Mouse (Mus musculus): ENCODE data around the gene Dph2.

Gene Dph2

DNA sequence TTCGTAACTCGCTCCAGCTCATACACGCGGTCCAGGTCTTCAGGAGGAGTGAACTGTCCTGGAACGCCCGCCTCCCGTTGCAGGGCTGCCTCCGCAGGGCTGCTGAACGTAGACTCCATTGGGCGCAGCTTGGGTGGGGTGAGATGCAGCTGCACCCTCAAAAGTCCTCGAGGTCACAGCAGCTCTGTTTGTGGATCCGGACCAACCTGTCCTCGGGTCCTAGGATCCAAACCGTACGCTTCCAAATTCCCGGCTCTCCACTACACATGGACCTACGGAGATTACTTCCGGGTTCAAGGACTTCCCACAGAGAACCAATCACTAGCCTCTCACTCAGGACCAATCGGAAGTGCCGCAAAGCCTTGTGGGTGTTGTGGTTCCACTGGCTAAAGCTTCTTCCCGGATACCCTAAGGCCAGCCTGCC is at the start of gene Dph2:
Dph2 (minus strand) TSS at position 295 of the 424 bp plus-strand sequence.
- DNase-seq (ENCODE audit: low spot score) = peak; percentile 58

DNA sequence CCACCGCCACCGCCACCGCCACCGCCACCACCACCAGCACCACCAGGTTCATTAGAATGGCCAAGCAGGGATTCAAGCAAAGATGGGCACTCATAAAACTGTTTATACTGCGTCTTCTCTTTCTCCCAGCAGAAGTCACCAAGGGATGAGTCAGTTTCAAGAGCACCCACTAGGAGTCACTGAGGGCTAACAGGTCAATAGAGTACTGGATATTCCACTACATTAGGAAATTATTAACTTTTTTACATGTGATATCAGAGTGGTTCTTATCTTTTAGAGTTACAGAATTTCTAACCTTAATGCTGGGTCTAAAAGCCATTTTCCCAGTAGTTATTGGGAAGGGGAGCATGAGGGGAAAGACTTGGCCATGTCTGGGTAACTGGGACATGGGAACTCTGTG is 45.1 kb upstream of the Dph2 start:
- DNase-seq (ENCODE audit: low spot score) = no peak

DNA sequence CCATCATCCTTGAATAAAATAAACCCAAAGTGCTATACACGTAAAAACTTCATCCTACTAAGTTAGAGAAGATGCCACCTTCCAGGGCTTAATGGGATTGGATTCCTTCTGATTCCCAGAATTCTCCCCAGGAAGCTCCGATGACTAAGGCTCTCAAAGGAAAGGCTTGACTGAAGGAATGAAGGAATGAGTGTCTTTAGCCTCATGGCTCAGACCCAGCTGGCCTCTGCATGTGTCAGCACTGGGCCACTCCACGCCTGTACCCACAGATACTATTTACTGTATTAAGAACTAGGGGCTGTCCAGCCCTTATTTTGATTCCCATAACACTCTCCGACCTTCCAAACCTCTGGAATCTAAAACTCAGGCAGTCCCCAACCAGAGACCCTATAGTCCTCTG is 42.2 kb upstream of the Dph2 start:
- no peak for DNase-seq (ENCODE audit: low spot score)

DNA sequence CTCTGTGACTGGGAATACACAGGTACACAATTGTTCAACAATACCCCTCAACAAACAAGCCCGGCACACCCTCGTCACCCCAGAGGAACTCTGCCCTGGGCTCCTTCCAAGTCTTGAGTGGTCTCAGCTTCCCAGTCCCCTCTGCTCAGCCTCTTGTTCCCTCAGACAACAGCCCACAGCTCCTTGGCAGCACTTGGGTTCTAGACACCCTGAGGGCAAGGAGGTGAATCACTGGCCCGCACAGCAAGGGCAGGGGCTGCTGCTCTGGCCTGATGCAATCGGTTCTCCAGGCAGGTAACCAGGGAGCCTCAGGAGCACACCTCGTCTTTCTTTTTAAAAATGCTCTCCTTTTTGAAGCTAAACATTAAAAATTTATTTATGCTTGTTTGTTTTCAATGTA is 41.4 kb upstream of the Dph2 start:
- DNase-seq (ENCODE audit: low spot score) = no peak

DNA sequence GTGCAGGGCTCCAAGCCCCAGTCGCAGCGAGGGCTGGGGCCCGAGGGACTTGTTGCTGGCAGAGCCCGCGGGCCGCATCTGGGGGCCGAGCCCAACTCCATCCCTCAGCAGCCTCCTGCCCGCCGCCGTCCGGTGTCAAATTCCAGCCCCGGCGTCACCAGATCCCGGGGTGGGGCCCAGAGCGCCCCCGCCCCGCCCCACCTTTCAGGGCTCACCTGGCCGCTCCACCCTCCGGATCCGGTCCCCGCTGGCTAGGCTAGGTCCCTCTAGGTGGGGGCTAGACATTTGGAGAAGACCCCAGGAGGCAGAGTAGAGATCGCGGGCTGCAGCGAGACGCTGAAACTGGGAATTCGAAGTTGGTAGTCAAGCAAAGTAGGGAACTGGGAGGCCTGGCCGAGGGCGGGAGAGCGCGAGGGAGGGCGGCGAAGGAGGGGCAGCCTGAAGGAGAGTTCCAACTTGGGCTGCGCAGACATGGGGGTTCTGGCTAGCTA is 37.6 kb upstream of the Dph2 start, which contains the start of gene Artn:
Artn (minus strand) TSS at position 373 of the 491 bp plus-strand sequence.
- peak; percentile 66 for DNase-seq (ENCODE audit: low spot score)

DNA sequence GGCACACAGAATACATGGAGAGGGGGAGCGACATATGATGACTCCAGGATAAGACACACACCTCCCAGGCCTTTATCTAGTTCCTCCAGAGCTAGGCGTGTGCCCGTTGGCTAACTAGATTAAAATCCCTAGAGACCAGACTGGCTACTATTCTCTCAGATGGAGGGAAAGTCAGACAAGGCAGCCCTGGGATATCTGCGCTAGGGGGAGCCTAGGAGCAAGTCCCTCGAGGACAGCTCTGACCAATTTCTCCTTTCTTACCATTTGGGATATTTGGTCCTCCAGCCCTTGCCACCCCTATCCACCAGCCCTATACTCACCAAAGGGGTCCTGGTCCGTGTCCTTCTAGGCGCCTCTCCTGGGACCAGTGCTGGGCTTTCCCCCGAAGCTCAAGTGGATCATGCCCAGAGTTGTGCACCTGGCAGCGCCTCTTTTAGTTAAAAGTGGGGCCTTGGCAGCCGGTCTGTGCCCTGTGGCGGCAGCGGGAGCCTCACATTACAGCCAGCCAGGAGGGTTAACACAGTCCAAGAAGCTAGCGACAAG is 36.9 kb upstream of the Dph2 start:
- DNase-seq (ENCODE audit: low spot score) = peak; percentile 66

DNA sequence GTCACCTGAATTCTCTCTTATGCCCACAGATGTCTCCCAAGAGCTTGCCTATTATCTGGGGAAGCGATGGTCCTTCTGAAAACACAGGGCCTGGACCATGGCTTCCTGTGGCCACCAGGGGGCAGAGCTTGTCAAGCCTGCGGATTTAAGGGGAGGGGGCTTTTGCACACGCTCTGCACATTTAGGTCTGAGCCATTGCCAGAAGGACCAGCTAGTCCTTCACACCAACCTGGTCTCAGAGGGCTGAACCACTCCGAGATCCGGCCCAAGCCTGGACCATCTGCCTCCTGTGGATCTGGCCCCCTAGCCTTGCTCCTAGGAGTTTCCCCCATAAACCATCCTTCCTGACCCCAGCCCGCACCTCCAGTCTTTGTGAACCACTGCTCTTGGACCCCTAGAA is 36.4 kb upstream of the Dph2 start:
- no peak for DNase-seq (ENCODE audit: low spot score)

DNA sequence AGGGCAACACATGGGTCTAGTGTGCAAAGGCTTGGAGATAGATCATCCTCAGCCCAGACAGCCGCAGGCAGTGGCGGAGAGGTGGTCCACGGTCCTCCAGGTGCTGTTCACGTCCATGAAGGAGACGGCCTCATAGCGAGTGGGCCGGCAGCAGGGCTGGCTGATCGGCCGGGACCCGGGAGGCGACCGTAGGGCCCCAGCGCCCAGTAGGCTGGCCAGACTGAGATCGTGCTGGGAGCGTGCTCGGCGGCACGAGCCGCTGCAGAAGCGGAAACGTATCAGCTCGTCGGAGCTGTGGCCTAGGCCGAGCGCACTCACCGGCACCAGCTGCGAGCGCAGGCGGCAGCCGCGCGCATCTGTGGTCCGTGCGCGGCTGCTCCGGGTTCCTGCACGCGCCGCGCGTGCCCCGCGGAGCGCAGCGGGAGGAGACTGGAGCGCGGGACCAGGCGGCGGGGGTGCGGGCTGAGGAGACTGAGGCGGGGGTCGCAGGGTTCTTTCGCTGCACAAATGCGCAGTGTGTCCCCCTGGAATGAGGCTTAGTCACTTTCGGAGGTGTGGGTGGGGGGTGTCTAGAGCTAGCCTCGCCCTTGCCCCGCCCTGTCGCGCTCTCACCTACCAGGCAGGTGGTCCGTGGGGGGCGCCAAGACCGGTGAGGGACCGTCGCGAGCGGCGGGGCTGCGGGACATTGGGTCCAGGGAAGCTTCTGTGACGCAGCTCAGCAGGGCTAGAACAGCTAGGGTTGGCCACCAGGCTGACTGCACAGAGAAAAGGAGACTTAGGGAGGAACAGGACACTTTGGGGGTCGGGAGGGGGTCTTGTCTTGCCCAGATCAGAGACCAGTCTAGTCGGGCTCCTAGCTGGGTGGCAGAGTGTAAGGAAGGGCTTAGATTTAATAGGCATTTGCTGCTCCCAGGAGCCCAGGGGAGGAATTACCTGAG is 35.0 kb upstream of the Dph2 start:
- no peak for DNase-seq (ENCODE audit: low spot score)

DNA sequence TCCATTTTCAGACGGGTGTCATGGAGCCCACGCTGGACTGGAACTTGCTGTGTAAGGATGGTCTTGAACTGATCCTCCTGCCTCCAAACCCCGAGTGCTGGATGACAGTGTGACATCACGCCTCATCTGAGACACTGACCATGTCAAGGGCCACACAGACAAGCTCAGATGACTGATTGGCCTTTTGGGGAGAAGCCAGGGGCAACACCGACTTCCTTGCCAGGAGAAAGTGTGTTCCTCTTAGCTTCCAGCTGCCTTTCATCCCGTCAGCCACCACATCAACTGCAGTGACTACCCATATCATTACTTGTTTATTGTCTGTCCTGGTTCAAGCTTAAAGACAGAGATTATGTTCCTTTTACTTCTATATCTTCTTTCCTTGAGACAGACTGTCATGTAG is 33.1 kb upstream of the Dph2 start:
- no peak for DNase-seq (ENCODE audit: low spot score)

DNA sequence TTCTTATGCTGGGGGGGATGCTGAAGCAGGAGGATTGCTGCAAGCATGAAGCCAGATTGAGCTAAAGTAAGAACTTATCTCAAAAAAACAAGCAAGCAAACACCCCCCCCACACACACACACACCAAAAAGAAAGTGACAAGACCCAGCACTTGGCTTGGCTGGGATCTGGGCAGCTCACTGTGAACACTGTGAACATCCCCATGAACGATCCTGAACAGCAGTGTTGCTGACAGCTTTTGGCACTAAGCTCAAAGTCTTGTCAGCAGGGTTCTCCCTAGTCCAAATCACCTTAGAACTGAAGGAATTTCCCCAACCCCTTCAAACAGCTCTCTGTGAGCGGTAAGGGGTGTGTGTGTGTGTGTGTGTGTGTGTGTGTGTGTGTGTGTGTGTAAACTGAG is 31.6 kb upstream of the Dph2 start:
- no peak for DNase-seq (ENCODE audit: low spot score)

DNA sequence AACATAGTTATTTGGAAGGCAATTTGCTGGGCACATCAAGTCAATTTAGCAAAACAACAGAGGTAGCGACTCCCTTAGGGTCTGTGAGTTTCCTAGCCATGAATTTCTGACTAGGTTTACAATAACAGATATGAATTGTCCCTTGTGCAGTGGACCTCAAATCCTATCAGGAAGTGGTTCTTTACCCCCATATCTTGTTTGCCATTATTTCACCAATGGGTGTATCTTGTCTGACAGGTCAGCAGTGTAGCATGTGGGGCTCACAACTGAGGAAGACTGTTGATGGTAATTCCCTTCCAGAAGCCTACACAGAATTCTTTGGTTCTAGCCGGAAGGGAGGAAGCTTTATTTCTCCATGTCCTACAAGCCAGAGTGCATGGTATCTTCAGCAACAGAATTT is 29.5 kb upstream of the Dph2 start:
- no peak for DNase-seq (ENCODE audit: low spot score)

DNA sequence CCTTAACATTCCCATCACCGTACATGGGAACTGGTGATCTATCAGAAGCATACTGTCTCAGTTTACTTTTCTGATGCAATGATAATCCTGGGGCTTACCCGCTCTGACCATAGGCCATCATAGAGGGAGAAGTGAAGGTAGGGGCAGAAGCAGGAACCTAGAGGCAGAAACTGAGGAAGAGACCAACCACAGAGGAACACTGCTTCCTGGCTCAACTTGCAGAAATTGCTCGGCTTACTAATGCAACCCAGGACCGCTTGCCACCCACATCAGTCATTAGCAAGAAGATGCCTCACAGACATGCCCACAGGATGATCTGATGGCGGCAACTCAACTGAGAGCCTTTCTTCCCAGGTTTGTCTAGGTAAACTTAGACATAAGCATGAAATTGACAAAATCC is 26.9 kb upstream of the Dph2 start:
- no peak for DNase-seq (ENCODE audit: low spot score)

DNA sequence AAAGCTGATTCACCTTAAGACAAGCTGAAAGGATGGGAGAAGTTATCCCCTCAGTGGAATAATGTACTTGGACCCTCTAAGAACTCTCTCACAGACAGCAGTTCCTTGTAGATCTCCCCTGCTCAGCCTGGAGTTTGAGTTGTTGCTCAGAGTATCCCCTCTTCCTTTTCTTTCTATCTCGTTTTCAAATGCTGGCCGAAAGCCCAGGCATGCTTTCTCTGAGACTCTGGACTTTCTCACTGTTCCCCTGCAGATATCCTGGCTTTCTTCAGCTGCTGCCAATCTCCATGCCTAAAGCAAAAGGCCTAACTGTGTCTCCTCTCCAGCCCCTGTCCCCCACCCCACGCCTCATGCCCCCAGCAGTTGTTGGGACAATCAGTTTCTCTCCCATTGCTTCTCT is 26.4 kb upstream of the Dph2 start:
- DNase-seq (ENCODE audit: low spot score) = no peak

DNA sequence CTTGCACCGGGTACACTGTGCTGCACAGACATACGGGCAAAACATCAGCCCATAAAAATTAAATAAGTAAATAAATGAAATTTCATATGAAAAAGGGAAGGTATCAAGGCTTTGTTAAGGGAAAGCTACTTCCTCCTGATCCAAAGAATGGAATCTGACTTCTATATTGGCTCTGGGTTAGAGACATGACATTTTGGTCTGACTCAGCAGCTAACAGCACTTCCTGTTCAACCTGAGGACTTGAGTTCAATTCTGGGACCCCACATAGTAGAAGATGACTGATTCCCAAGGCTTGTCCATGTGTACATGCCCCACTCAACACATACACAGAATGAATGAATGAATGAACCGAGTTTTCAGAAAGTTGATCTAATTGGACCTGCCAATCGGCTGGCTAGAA is 26.0 kb upstream of the Dph2 start:
- DNase-seq (ENCODE audit: low spot score) = no peak

DNA sequence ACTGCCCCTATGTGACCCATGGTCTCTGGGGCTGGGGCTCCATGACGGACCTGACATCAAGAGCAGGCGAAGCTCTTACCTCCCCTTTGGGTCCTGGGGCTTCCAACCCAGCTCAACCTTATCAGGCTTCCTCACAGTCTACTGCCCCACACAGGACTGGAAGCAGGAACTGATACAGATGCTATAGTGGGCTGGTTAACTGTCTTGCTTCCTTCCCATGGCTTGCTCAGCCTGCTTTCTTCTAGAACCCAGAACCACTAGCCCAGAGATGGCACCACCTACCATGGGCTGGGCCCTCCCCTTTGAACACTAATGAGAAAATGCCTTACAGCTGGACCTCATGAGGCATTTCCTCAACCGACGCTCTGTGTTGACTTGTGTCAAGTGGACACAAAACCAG is 25.6 kb upstream of the Dph2 start:
- DNase-seq (ENCODE audit: low spot score) = no peak

DNA sequence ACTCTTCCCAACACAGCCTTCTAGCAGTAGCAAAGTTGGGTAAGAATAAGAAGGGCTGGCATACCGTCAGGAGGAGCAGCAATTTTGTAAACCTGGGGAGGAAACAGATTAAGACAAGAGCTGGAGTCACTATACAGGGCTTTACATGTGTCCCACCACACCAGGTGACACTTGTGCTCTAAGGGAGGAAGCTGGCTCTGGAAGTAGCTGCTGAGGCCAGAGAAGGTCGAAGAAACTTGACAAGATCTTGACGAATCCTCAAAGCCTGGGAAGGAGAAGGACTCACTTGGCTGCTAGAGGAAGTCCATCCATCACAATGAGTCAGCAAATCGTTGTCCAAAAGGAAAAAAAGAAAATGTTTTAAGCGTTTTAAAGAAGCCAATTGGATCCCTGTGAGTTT is 24.6 kb upstream of the Dph2 start:
- no peak for DNase-seq (ENCODE audit: low spot score)

DNA sequence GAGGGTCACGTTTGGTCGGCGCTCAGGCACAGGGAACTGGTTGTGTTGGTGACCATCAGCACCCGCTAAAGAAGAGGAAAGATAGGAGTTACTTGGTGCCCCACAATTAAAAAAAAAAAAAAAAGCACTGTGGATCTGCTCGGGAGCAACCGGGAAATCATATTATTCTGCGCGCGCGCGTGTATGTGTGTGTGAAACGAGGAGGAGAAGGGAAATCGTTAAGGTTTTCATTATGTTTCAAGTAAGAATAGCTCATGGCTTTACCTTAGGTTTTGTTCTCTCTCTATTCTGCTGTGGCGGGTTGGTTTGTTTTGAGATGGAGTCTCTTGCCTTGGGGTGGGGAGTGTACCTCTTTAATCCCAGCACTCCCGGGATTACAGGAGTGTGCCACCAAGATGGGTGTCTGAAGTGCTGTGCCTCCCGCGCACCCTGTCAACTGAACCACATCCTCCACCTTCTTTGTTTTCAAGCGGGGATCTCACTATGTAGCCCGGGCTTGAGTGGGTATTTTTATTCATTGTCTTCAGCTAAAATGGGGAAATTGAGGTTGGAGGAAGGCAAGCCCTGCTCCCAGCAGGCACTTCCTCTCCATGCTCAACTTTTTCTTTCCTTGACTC is 23.8 kb upstream of the Dph2 start:
- DNase-seq (ENCODE audit: low spot score) = no peak

DNA sequence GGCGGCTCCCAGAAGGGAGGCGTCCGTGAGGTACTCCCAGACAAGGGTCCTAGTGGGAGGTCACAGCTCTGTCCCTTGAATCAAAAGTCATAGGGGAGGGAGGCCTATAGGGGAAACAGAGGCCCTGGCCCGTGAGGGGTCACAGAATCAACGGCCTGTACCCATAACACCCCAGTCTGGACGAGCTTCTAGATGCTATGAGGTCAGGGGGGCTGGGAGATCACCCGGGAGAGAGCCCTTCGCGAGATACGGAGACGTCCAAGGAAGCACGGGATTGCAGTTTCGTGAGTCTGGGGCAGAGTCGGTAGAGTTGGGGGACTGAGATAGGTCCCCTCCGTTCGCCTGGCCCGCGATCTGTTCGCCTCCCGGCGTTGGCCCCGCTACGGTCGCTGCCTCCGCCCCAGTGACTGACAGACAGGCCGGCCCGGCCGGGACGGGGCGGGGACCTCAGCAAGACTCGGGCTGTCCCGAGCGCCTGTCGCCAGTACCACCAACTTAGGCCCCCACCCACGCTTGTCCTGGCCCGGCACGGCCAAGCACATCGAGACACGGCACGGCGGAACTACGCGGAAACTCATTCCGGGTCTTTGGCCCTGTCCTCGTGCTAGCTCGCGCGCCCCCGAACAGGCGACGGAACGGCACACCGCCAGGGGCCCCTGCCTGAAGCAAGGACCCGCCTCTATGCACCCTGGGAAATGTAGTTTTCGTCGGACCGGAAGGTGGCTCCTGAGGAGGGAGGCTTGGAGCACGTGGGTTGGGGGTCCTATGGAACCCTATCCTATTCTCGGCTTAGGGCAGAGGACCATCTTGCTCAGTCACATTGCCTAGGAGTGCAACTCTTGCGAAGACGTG is 23.0 kb upstream of the Dph2 start, which contains the start of gene Ipo13:
Ipo13 (minus strand) TSS at position 409 of the 852 bp plus-strand sequence.
- DNase-seq (ENCODE audit: low spot score) = peak; percentile 91

DNA sequence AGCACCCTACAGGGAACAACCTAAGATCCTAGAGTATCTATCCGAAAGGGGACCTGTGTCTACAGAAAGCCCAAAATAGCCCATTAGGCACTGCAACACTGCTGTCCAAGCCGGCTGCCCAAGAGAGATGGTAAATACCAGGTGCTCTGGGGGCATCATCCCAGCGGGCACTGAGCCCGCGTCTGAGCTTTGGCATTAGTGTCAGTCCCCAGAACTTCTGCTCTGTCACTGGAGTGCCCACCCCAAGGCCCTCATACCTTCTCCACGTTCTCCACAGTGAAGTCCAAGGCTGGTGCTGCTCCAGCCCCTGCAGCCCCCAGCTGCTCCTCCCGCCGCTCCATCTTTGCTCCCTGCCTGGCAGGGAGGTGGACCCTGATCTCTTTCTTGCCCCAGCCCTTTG is 22.2 kb upstream of the Dph2 start:
- no peak for DNase-seq (ENCODE audit: low spot score)

DNA sequence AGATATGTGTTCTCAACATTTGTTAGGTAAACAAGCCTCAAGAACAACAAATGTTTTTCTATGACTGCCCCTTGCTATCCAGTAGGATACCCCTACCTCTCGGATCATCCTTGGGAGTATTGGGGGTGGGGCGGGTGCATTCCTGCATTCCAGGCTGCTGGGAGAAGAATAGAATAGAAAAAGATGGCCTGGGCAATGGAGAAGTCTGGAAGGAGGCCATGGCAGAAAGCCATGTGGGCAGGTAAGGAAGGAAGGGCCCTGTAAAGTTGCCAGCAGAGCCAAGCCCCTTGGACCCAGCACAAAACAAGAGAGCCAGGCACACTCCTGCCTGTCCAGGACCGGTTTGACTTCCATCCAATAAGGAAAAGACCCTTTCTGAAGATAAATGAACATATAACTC is 21.6 kb upstream of the Dph2 start:
- no peak for DNase-seq (ENCODE audit: low spot score)

DNA sequence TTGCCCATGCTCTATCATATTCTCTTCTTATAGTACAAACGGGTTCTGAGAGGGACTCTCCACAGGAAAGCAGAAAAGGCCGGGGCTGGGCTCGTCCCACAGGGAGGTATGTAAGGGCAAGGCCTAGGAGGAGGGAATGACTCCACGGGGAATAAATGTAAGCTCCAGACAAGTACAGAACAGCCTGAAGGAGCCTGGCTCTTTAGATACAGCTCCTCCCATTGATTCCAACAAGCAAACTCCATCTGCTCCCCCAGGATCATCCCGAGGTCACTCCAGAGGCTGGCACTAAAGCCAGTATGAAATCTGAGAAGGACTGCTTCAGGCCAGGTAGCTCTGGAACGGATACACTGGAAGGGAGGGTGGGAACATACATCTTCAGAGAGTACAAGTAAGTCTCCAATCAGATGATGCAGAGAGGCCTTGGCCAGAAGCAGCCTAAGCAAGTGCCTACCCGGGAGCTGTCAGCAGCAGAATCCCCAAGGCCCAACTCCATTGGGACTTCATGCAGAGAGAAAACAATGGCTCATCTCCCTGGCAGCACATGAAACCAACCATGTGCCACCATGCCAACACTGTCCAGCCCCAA is 20.9 kb upstream of the Dph2 start:
- DNase-seq (ENCODE audit: low spot score) = no peak

DNA sequence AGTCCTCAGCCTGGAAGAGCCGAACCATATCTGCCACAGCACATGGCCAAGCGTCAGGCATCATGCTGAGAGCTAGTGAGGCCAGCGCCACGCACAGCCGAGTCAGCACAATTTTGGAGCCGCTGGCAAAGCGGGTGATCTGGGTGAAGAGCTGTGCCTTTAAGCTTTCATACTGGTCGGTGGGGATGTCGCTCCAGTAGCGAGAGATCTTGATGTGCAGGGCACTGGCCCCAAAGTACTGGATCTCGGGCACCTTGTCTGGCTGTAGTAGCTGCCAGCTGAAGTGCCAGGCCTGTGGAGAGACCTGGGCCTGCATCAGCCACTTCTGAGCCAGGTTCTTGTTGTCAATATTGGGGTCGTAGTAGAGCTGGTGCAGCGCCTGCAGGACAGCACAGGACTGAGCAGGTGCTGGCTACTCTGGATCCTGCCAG is 20.3 kb upstream of the Dph2 start:
- DNase-seq (ENCODE audit: low spot score) = no peak
